Mouse (Mus musculus): ENCODE measurements around the gene Gm45140. TPM values are rescaled to one million over a fixed set of nuclear protein-coding genes. Genes with fewer than 3 reads are reported as not detected.

Gene Gm45140
- polyA plus RNA-seq, 1 experiment from 2014 or later: 1.9 TPM

Other genes starting within 250 kb of the Gm45140 start
- 3.2 and 4.7 TPM in 2 replicates for gene Prokr1, start 245.1 kb downstream of the Gm45140 start, polyA plus RNA-seq (2014; fragmentation: Nextera tagmentation; extraction: Ambion mirVana)
- gene Aplf, start 163.6 kb downstream of the Gm45140 start, polyA plus RNA-seq (2014; fragmentation: Nextera tagmentation; extraction: Ambion mirVana): 9.7 and 10.2 TPM in 2 replicates
- 4.6 TPM in 2 replicates for gene Efcc1, start 104.9 kb downstream of the Gm45140 start, polyA plus RNA-seq (2014; fragmentation: Nextera tagmentation; extraction: Ambion mirVana)
- 0.32 and 0.73 TPM in 2 replicates for gene Gp9, start 57.7 kb downstream of the Gm45140 start, polyA plus RNA-seq (2014; fragmentation: Nextera tagmentation; extraction: Ambion mirVana)
- gene Rab43, start 23.6 kb downstream of the Gm45140 start, polyA plus RNA-seq (2014; fragmentation: Nextera tagmentation; extraction: Ambion mirVana): 8.9 and 12.3 TPM in 2 replicates
- gene Isy1, start 3.0 kb upstream of the Gm45140 start, polyA plus RNA-seq (2014; fragmentation: Nextera tagmentation; extraction: Ambion mirVana): 25.1 and 27.2 TPM in 2 replicates
- gene Cnbp, start 15.3 kb upstream of the Gm45140 start, polyA plus RNA-seq (2014; fragmentation: Nextera tagmentation; extraction: Ambion mirVana): 529 and 532 TPM in 2 replicates
- 202 and 213 TPM in 2 replicates for gene Copg1, start 52.0 kb upstream of the Gm45140 start, polyA plus RNA-seq (2014; fragmentation: Nextera tagmentation; extraction: Ambion mirVana)
- 41.7 and 46.6 TPM in 2 replicates for gene Hmces, start 78.1 kb upstream of the Gm45140 start, polyA plus RNA-seq (2014; fragmentation: Nextera tagmentation; extraction: Ambion mirVana)
- 20.4 and 20.8 TPM in 2 replicates for gene H1fx, start 145.8 kb upstream of the Gm45140 start, polyA plus RNA-seq (2014; fragmentation: Nextera tagmentation; extraction: Ambion mirVana)
- gene Rab7, start 209.5 kb upstream of the Gm45140 start, polyA plus RNA-seq (2014; fragmentation: Nextera tagmentation; extraction: Ambion mirVana): 388 and 401 TPM in 2 replicates
- 288 and 309 TPM in 2 replicates for gene Rpn1, start 248.7 kb upstream of the Gm45140 start, polyA plus RNA-seq (2014; fragmentation: Nextera tagmentation; extraction: Ambion mirVana)